Mouse (Mus musculus) stomach, postnatal 0 days (tissue): ENCODE measurements around the gene Cpne5. TPM values are rescaled to one million over a fixed set of nuclear protein-coding genes. Genes with fewer than 3 reads are reported as not detected.

Experiments
- ATAC-seq: fragments of 200-750 bp; cut with Nextera tagmentation; 2 replicates; pipeline ENCODE4 v1.8.0; 2017; ENCODE audit not compliant: low FRiP score, low TSS enrichment
- DNase-seq: peaks from one replicate; pipeline ENCODE4 v3.0.0-alpha.2; 2016; ENCODE audit warnings: low spot score
- H3K27ac ChIP-seq: fragments of 300-500 bp; sonication (generic); replicated peaks from 2 replicates; pipeline ENCODE4 v1.5.1; 2014; ENCODE audit warnings: mild to moderate bottlenecking, control low read depth
- H3K27me3 ChIP-seq: fragments of 300-500 bp; sonication (generic); 2 replicates; pipeline ENCODE4 v1.6.1; 2014; ENCODE audit warnings: low read length; ENCODE audit not compliant: control insufficient read depth, insufficient read depth
- H3K36me3 ChIP-seq: fragments of 300-500 bp; sonication (generic); 2 replicates; pipeline ENCODE4 v1.6.1; 2014; ENCODE audit warnings: low read length, mixed read lengths; ENCODE audit not compliant: control insufficient read depth, insufficient read depth
- H3K4me1 ChIP-seq: fragments of 300-500 bp; sonication (generic); replicated peaks from 2 replicates; pipeline ENCODE4 v1.6.1; 2014; ENCODE audit warnings: antibody characterized with exemption; ENCODE audit not compliant: control insufficient read depth, insufficient read depth
- H3K4me2 ChIP-seq: fragments of 300-500 bp; sonication (generic); replicated peaks from 2 replicates; pipeline ENCODE4 v1.6.1; 2014; ENCODE audit warnings: low read depth, mild to moderate bottlenecking, control low read depth, moderate library complexity
- H3K4me3 ChIP-seq: fragments of 300-500 bp; sonication (generic); 2 replicates; pipeline ENCODE4 v1.5.1; 2014; ENCODE audit warnings: low read depth, low read length, control low read depth
- H3K9ac ChIP-seq: fragments of 300-500 bp; sonication (generic); 2 replicates; pipeline ENCODE4 v1.6.1; 2014; ENCODE audit warnings: mild to moderate bottlenecking, low read length, control low read depth, mixed read lengths
- H3K9me3 ChIP-seq: fragments of 300-500 bp; sonication (generic); 2 replicates; pipeline ENCODE4 v1.6.1; 2016; ENCODE audit warnings: low read length; ENCODE audit not compliant: control insufficient read depth
- CTCF ChIP-seq: IDR thresholded peaks from 2 replicates; pipeline ENCODE4 v1.5.1; 2016; ENCODE audit warnings: antibody characterized with exemption, low read depth, mild to moderate bottlenecking, moderate library complexity
- EP300 ChIP-seq: optimal IDR thresholded peaks from 2 replicates; pipeline ENCODE3; 2016; ENCODE audit warnings: antibody characterized with exemption
- WGBS: fragments of 180-500 bp; shearing (Covaris S2); extraction: QIAGEN DNeasy Blood & Tissue Kit; methylation state at CpG from one replicate; pipeline ENCODE4 v1.1.7; 2014; 5-methylcytosine and 5-hydroxymethylcytosine counted together
- polyA plus RNA-seq: library from polyadenylated mRNA; unstranded; fragments of >200 nt; fragmentation: Nextera tagmentation; extraction: Ambion mirVana; gene quantifications from 2 replicates; pipeline ENCODE4 v1.2.1, GENCODE M21; 2015

Cpne5 gene
- polyA plus RNA-seq, 1 experiment from 2014 or later = 4.8 TPM

- Histone ChIP-seq H3K4me1 (no peaks in the 10 kb centered on the region), H3K36me3 (no peaks in the 10 kb centered on the region), H3K4me2 (no peak overlapping the region), H3K4me3 (no peak overlapping the region), H3K27me3 (no peaks in the 10 kb centered on the region), H3K9ac (no peak overlapping the region), H3K27ac (no peak overlapping the region), H3K9me3 (no peaks in the 10 kb centered on the region)
- peak; percentile 48; the same call in 1 of the 2 replicates for ATAC-seq
- DNase-seq = peak; percentile 82
- no peak for TF ChIP-seq EP300
- peak; percentile 86 for TF ChIP-seq CTCF
- WGBS = 25% methylated on average over 9 of the region's 9 CpGs
These were observed 61.3 kb downstream of the Cpne5 start for GRCm38 (mm10) chr17:29176391-29177267.

DNA sequence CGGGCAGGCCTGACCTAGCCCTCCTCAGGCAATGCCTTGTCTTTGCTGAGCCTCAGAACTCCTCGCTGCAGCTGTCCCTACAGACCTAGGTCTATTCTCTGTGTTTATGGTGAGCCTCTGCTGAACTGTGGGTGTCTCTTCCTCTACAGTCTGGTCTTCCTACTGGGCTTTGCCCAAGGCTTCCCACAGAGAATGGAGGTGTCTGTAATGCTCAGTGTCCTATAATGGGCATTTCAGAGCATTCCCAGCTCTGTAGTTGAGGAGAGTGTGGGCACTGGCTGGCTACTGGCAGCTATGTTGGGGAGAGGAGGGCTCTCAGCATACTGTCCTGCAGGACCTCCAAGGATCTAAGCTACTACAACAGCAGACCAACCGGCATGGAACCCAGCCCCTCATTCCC lies 62.3 kb downstream of the Cpne5 start:
- no peak overlapping the region for H3K4me3 ChIP-seq
- no peak overlapping the region for H3K4me2 ChIP-seq
- H3K9ac ChIP-seq = no peak overlapping the region
- 68% methylated on average over 3 of the region's 3 CpGs for WGBS
- no peaks in the 10 kb centered on the region for H3K9me3 ChIP-seq
- ATAC-seq (no peak), DNase-seq (no peak)
- no peak for TF ChIP-seq EP300
- TF ChIP-seq CTCF = no peak
- no peaks in the 10 kb centered on the region for H3K27me3 ChIP-seq
- no peaks in the 10 kb centered on the region for H3K4me1 ChIP-seq
- no peak overlapping the region for H3K27ac ChIP-seq
- H3K36me3 ChIP-seq = no peaks in the 10 kb centered on the region

- no peak overlapping the region for H3K4me3 ChIP-seq
- no peak for TF ChIP-seq EP300
- TF ChIP-seq CTCF = no peak
- H3K36me3 ChIP-seq = no peaks in the 10 kb centered on the region
- H3K4me1 ChIP-seq = no peaks in the 10 kb centered on the region
- H3K27me3 ChIP-seq = no peaks in the 10 kb centered on the region
- no peak for DNase-seq
- ATAC-seq = no peak
- WGBS = 67% methylated on average over 8 of the region's 8 CpGs
- H3K9ac ChIP-seq = no peak overlapping the region
- H3K4me2 ChIP-seq = no peak overlapping the region
- H3K27ac ChIP-seq = no peak overlapping the region
- no peaks in the 10 kb centered on the region for H3K9me3 ChIP-seq
These were observed 64.8 kb downstream of the Cpne5 start for GRCm38 (mm10) chr17:29173165-29173564.

GRCm38 (mm10) chr17:29172062-29172461 lies 65.9 kb downstream of the Cpne5 start:
- ATAC-seq (no peak), DNase-seq (no peak)
- Histone ChIP-seq H3K4me3 (no peak overlapping the region), H3K27ac (no peak overlapping the region), H3K36me3 (no peaks in the 10 kb centered on the region), H3K4me1 (no peaks in the 10 kb centered on the region; the same call in 1 of the 2 replicates), H3K4me2 (no peak overlapping the region), H3K9me3 (no peaks in the 10 kb centered on the region), H3K9ac (no peak overlapping the region), H3K27me3 (no peaks in the 10 kb centered on the region)
- WGBS = 46% methylated on average over 10 of the region's 10 CpGs
- TF ChIP-seq CTCF = no peak

- peaks cover 2% of the 10 kb centered on the region for H3K4me1 ChIP-seq
- H3K9me3 ChIP-seq = no peaks in the 10 kb centered on the region
- 18% methylated on average over 14 of the region's 14 CpGs for WGBS
- peak; percentile 65; the same call in 1 of the 2 replicates for ATAC-seq
- H3K4me2 ChIP-seq = no peak overlapping the region
- no peak overlapping the region for H3K9ac ChIP-seq
- TF ChIP-seq EP300 (no peak), CTCF (peak; percentile 98)
- peak; percentile 88 for DNase-seq
- no peaks in the 10 kb centered on the region for H3K36me3 ChIP-seq
- H3K27ac ChIP-seq = no peak overlapping the region
- H3K27me3 ChIP-seq = no peaks in the 10 kb centered on the region
- H3K4me3 ChIP-seq = no peak overlapping the region
These were observed 66.8 kb downstream of the Cpne5 start for GRCm38 (mm10) chr17:29171001-29171772.
